Mouse (Mus musculus) liver, embryonic 12.5 days (tissue): ENCODE data around the gene Senp7. TPM values are rescaled to one million over a fixed set of nuclear protein-coding genes. Genes with fewer than 3 reads are reported as not detected.
A peak's percentile ranks its signal among the peaks of the same experiment; 100 is the strongest.
"Not testable (repeated sequence)": the region's sequence is repeated elsewhere in the genome, so short reads cannot be mapped to it uniquely, and the experiment has no call there.

Source experiments
- ATAC-seq: fragments of 200-750 bp; cut with Nextera tagmentation; 2 replicates; pipeline ENCODE4 v1.8.0; 2017; ENCODE audit warnings: moderate number of reproducible peaks, mild to moderate bottlenecking, moderate library complexity
- H3K27ac ChIP-seq: fragments of 300-500 bp; sonication (generic); 2 replicates; pipeline ENCODE4 v1.5.1; 2016; ENCODE audit warnings: mild to moderate bottlenecking
- H3K27me3 ChIP-seq: fragments of 300-500 bp; sonication (generic); replicated peaks from 2 replicates; pipeline ENCODE4 v1.6.1; 2016; ENCODE audit warnings: mild to moderate bottlenecking, moderate library complexity
- H3K36me3 ChIP-seq: fragments of 300-500 bp; sonication (generic); 2 replicates; pipeline ENCODE4 v1.6.1; 2016; ENCODE audit warnings: mild to moderate bottlenecking, moderate library complexity
- H3K4me1 ChIP-seq: fragments of 300-500 bp; sonication (generic); 2 replicates; pipeline ENCODE4 v1.6.1; 2016
- H3K4me2 ChIP-seq: fragments of 300-500 bp; sonication (generic); 2 replicates; pipeline ENCODE4 v1.6.1; 2016; ENCODE audit warnings: mild to moderate bottlenecking, moderate library complexity
- H3K4me3 ChIP-seq: fragments of 300-500 bp; sonication (generic); 2 replicates; pipeline ENCODE4 v1.5.1; 2016; ENCODE audit warnings: mild to moderate bottlenecking, moderate library complexity
- H3K9ac ChIP-seq: fragments of 300-500 bp; sonication (generic); 2 replicates; pipeline ENCODE4 v1.6.1; 2016; ENCODE audit warnings: mild to moderate bottlenecking, moderate library complexity
- H3K9me3 ChIP-seq: fragments of 300-500 bp; sonication (generic); replicated peaks from 2 replicates; pipeline ENCODE4 v1.6.1; 2016; ENCODE audit warnings: mild to moderate bottlenecking, moderate library complexity
- WGBS: fragments of 180-500 bp; shearing (Covaris S2); methylation state at CpG from one replicate; pipeline ENCODE4 v1.1.7; 2016; ENCODE audit not compliant: insufficient replicate concordance; 5-methylcytosine and 5-hydroxymethylcytosine counted together
- polyA plus RNA-seq: library from polyadenylated mRNA; unstranded; fragments of >200 nt; fragmentation: Nextera tagmentation; extraction: Ambion mirVana; gene quantifications from 2 replicates; pipeline ENCODE4 v1.2.1, GENCODE M21; 2016

Senp7 gene
- polyA plus RNA-seq, 1 experiment from 2014 or later = 21.0 TPM

DNA sequence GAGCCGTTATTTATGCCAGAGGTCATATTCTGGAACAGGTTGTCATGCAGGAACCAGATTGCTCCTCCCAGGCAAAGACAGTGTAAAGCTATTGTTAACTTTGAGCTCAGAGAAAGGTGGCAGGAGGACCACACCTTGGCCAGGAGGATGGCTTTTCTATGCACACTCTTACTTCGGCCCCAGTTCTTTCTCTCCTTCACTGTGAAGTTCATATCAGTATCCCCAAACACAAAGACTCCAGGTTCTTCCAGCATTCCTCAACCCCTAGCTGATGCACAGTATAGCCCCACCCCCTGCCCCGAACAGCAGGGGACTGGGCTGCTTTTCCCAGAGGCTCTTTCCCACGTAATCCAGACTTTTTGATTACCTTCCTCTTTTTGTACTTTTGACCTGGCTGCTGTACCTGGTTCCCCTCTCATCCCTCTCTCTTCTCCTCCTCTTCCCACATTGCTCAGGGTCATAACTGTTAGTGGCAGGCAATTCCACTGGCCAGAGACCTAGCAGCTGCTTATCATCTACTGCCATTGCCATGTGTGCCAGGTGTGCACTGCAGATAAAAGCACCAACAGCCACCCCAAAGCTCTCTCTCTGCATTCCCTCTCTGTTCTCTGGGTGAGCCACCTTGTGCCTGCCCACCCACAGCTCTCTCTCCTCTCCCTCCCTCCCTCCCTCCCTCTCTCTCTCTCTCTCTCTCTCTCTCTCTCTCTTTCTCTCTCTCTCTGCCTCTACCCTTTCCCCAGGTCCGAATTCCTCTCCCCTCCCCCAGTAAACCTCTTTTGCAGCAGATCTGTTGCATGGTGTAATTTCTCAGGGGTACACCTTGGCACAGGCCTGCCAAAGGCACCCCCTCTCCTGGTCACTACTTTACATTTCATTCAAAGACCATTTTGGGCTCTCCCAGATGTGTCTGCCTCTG, 23.4 kb downstream of the Senp7 start:
- peak overlapping the region; percentile 72 for H3K9ac ChIP-seq
- H3K27ac ChIP-seq = peak overlapping the region; percentile 97
- peak overlapping the region; percentile 32 for H3K4me3 ChIP-seq
- H3K4me2 ChIP-seq = peak overlapping the region; percentile 69
- no peaks in the 10 kb centered on the region for H3K27me3 ChIP-seq
- H3K4me1 ChIP-seq = peaks cover 77% of the 10 kb centered on the region
- H3K36me3 ChIP-seq = no peaks in the 10 kb centered on the region
- WGBS = 20% methylated on average over 5 of the region's 5 CpGs
- no peaks in the 10 kb centered on the region for H3K9me3 ChIP-seq
- peak; percentile 90 for ATAC-seq

DNA sequence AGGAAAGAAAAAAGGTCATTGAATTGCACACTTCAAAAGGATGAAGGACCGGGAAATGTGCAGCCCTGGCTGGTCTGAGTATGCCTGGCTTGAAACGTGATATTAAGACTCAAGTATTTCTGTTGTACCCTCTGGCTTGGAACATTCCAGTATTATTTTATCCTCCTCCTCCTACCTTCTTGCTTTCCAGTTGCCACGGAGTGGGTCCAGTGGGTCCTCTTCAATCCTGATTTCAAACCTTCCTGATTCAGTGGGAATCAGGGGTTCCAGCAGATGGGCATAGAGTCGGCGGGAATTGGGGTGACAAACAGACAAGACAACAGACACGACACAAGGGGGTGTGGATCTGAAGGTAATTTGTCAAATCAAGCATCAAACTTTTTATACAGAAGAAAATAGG, 24.4 kb downstream of the Senp7 start:
- WGBS = 73% methylated on average over 6 of the region's 6 CpGs
- peak overlapping the region; percentile 72; the same call in 1 of the 2 replicates for H3K9ac ChIP-seq

DNA sequence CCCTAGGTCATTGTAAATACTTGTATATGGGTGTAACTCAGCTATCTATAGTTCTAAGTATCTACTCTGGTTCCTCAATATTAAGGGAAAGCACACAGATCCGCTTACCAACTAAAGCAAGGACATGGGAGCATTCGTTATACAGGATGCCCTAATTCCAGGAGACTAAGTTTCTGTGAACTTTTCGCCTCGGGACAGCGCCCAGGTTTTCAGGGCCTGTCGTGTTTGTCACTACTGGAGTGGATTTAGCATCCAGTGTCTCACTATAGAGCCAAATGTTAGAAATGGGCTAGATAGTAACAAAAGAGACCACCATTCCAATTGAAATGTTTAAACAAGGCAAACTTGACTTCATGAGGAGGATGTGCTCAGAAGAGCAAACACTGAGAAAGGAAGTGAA, 25.0 kb downstream of the Senp7 start:
- Histone ChIP-seq H3K4me2 (peak overlapping the region; percentile 69; the same call in 1 of the 2 replicates), H3K27ac (peak overlapping the region; percentile 97), H3K9ac (peak overlapping the region; percentile 72; the same call in 1 of the 2 replicates), H3K4me1 (peaks cover 77% of the 10 kb centered on the region)
- not testable (repeated sequence) for H3K9me3 ChIP-seq, H3K36me3 ChIP-seq, H3K4me3 ChIP-seq, H3K27me3 ChIP-seq, ATAC-seq
- 87% methylated on average over 6 of the region's 6 CpGs for WGBS

More for the DNA sequence above, 24.4 kb downstream of the Senp7 start:
- ATAC-seq = no peak
- H3K4me2 ChIP-seq = peak overlapping the region; percentile 69
- peaks cover 83% of the 10 kb centered on the region for H3K4me1 ChIP-seq
- no peaks in the 10 kb centered on the region for H3K9me3 ChIP-seq
- H3K4me3 ChIP-seq = no peak overlapping the region
- peak overlapping the region; percentile 97 for H3K27ac ChIP-seq
- no peaks in the 10 kb centered on the region for H3K27me3 ChIP-seq
- no peaks in the 10 kb centered on the region for H3K36me3 ChIP-seq

DNA sequence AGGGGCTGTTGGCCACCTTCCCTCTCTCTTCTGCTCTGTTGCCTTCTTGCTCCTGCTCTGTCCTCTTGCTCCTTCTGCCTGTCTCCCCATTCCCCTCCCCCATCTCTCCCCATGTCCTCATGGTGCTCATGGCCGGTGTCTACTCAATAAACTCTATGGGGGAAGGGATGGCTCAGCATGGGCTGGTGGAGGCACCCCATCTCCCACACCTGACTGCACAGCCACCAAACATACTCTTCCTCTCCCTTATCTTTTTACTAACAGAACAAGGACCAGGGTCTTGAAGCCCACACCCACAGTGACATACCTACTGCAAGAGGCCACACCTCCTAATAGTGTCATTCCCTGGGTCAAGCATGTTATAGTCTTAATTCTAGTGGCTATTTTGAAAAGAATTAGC, 26.0 kb downstream of the Senp7 start:
- Histone ChIP-seq H3K27me3 (no peaks in the 10 kb centered on the region), H3K4me2 (peak overlapping the region; percentile 72), H3K9ac (peak overlapping the region; percentile 91), H3K36me3 (peaks cover 8% of the 10 kb centered on the region), H3K4me3 (no peak overlapping the region), H3K4me1 (peaks cover 70% of the 10 kb centered on the region), H3K27ac (peak overlapping the region; percentile 97), H3K9me3 (no peaks in the 10 kb centered on the region)
- 33% methylated on average over 1 of the region's 1 CpGs for WGBS
- peak; percentile 51 for ATAC-seq

DNA sequence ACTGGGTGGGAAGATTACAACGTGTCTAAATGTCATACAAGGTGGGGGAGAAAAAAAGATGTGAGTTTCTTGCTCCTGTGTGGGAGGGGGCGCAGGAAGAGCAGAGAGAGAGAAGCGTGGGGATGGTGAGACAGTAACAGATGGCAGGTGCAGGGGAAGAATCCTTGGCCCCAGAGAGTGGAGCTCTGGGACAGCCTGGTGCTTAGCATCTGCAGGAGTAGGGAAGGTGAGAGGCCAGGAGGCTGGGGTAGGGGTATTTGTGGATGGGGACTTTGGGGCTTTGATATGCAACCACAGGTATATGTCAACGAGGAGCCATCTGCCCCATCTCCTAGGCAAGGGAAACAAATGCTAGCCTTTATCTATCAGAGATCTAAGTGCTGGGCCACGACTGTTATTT, 26.4 kb downstream of the Senp7 start:
- whole genome bisulfite sequencing = 42% methylated on average over 5 of the region's 5 CpGs
- Histone ChIP-seq H3K4me2 (peak overlapping the region; percentile 72), H3K27ac (peak overlapping the region; percentile 97), H3K9me3 (no peaks in the 10 kb centered on the region), H3K36me3 (peaks cover 8% of the 10 kb centered on the region), H3K4me3 (peak overlapping the region; percentile 88; the same call in 1 of the 2 replicates), H3K4me1 (peaks cover 69% of the 10 kb centered on the region), H3K9ac (peak overlapping the region; percentile 91), H3K27me3 (no peaks in the 10 kb centered on the region)
- no peak for ATAC-seq

DNA sequence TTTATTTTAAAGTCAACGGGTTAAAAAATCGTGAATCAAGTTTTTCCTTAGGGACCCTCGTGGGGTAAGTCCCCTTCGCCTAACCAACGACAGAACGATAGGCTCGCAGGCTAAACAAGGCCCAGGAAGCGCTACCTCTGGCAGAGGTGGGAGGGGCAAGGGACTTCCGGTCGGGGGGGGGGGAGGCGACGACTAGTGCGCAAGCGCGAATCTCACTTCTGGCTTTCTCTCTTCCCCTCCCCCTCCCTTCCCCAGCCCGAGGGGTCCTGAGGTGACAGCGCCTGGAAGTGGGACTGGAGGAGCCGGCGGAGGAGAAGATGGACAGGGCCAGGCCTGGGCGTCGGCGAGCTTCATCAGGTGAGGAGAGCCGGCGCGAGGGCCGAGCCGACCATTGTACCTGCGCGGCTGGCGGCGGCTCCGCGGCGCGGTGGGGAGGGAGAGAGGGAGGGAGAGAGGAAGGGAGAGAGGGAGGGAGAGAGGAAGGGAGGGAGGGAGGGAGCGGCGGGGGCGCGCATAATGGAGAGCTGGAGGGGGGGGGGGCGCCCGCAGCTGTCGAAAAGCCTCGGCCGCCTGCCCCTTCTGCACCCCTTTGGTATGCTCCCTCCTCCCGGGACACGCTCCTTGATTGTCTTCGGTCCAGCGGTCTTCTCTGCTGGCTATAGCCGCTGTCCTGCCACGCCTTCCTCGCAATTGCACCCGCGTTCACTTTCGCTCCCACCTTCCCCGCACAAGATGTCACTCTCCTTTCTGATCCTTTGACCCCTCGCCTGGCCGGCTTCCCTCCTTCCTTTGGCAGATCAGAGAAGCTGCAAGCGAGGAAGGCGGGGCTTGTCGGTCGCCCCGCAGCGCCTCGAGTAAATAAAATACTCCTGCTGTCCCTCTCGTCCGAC, 27.3 kb downstream of the Senp7 start:
- H3K9me3 ChIP-seq = no peaks in the 10 kb centered on the region
- WGBS = under 1% methylated on average over 47 of the region's 66 CpGs
- H3K36me3 ChIP-seq = peaks cover 8% of the 10 kb centered on the region
- peaks cover 64% of the 10 kb centered on the region for H3K4me1 ChIP-seq
- peak overlapping the region; percentile 97 for H3K27ac ChIP-seq
- H3K9ac ChIP-seq = peak overlapping the region; percentile 91
- peak overlapping the region; percentile 88 for H3K4me3 ChIP-seq
- H3K27me3 ChIP-seq = no peaks in the 10 kb centered on the region
- peak; percentile 52 for ATAC-seq
- peak overlapping the region; percentile 72 for H3K4me2 ChIP-seq

DNA sequence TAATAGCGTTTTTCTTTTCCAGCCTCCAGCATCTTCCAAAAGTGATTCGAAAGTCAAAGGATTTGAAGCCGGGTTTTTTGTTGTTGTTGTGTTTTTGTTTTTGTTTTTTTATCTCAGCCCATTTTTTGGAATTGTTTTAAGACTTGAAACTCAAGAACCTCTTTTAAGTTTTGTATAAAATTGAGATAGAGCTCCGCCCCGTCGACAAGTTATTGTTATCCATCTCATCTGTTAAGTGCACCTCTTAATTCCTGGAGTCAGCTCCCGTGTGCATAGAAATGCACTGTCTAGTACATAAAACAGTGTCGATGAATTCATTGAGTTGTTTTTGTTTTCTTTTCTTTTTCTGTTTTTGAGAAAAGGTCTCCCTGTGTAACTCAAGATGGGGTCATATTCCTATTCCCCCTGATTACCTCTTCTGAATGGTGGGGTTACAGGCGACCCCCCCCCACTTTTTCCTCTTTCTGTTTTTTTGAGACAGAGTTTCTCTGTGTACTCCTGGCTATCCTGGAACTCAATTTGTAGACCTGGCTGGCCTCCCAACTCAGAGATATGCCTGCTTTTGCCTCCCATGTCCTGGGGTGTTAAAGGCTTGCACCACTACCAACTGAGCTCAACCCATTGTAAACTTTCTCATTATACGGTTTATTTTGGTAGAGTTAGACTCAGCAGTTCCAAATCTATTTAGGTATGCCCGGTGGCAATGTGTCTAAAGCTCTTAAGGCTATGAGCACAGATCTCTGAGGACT, 28.2 kb downstream of the Senp7 start:
- Histone ChIP-seq H3K36me3 (peaks cover 8% of the 10 kb centered on the region), H3K9me3 (no peaks in the 10 kb centered on the region), H3K4me1 (peaks cover 55% of the 10 kb centered on the region), H3K27ac (peak overlapping the region; percentile 97), H3K27me3 (no peaks in the 10 kb centered on the region), H3K4me2 (peak overlapping the region; percentile 72), H3K4me3 (peak overlapping the region; percentile 88), H3K9ac (peak overlapping the region; percentile 91)
- 13% methylated on average over 11 of the region's 11 CpGs for WGBS
- ATAC-seq = no peak

DNA sequence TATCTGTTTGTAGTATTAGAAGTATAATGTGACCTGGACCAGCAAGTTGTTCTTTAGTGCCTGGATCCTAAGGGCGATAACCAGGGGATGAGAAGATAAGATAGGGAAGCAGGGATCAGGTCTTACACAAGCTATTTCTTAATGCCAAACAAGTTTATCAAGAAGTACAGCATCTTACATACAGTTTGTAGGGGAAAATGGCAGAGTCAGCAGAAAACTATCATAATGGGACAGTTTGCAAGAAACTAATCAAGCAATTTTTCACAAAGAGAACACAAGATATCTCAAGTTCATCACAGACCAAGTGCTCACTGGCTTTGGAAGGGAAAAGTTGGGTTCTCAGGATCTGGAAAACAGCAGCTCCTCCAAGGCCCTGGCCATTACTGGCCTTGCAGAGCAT, 31.3 kb downstream of the Senp7 start:
- Histone ChIP-seq H3K4me3 (no peak overlapping the region), H3K36me3 (peaks cover 20% of the 10 kb centered on the region), H3K4me1 (peaks cover 25% of the 10 kb centered on the region), H3K4me2 (no peak overlapping the region), H3K9ac (no peak overlapping the region), H3K27ac (no peak overlapping the region), H3K27me3 (no peaks in the 10 kb centered on the region), H3K9me3 (no peaks in the 10 kb centered on the region)
- WGBS = 85% methylated on average over 1 of the region's 1 CpGs
- ATAC-seq = no peak

DNA sequence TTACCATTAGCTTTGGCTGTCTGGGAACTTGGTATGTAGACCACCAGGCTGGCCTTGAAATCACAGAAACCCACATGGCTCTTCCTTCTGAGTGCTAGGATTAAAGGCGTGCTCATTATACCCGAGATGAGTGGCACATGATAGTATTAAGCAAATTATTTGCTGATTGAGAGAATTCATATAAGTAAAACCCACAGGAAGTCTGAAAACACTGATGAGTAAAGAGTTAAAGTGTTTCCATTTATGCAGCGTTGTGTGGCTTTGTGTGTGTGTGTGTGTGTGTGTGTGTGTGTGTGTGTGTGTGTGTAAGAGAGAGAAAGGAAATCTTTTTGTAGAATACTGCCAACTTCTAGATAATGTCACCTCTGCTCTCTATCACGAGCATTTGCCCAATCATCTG, 33.6 kb downstream of the Senp7 start:
- Histone ChIP-seq H3K4me1 (peaks cover 13% of the 10 kb centered on the region), H3K36me3 (peaks cover 34% of the 10 kb centered on the region), H3K27me3 (no peaks in the 10 kb centered on the region), H3K9ac (no peak overlapping the region), H3K27ac (no peak overlapping the region), H3K4me2 (no peak overlapping the region), H3K4me3 (no peak overlapping the region), H3K9me3 (no peaks in the 10 kb centered on the region)
- no peak for ATAC-seq
- 80% methylated on average over 4 of the region's 4 CpGs for WGBS

DNA sequence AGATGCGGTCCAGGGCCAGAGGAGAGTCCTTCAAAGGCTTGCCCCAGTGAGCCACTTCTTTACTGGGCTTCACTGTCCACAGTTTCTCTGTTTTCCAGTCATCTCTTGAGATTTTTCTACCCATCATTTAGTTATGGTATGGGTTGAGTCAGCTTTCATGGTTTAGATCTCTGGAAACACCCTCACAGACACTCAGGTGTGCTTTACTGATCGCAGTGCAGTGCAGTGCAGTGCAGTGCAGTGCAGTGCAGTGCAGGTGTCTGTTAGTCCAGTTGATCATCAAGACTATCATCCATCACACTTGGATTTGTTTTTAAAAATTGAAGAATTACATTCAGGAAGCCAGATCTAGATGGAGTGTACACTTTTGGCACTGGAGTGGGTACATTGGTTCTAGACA, 38.2 kb downstream of the Senp7 start:
- Histone ChIP-seq H3K4me3 (no peak overlapping the region), H3K9ac (no peak overlapping the region), H3K27ac (no peak overlapping the region), H3K4me1 (no peaks in the 10 kb centered on the region; the same call in 1 of the 2 replicates), H3K36me3 (peaks cover 48% of the 10 kb centered on the region), H3K4me2 (no peak overlapping the region), H3K27me3 (no peaks in the 10 kb centered on the region), H3K9me3 (no peaks in the 10 kb centered on the region)
- WGBS = 92% methylated on average over 2 of the region's 2 CpGs
- peak; percentile 57; the same call in 1 of the 2 replicates for ATAC-seq

DNA sequence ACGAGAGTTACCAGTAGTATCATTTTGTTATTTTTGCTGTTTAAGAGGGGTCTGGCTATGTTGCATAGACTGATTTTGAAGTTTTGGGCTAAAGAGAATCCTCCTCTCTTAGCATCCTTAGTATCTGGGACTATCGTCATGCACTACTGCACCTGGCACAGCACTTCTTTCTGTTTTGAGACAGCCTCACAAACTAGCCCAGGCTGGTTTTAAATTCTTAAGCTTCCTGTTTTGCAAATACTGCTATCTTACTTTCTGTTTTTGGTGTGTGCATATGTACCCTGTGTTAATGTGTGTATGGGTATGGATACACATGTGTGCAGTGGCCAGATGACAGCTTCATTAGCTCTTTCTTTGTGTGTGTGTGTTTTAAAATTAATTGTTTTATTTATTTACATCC, 42.2 kb downstream of the Senp7 start:
- Histone ChIP-seq H3K4me2 (no peak overlapping the region), H3K27ac (no peak overlapping the region), H3K27me3 (no peaks in the 10 kb centered on the region), H3K36me3 (peaks cover 44% of the 10 kb centered on the region), H3K9ac (no peak overlapping the region), H3K9me3 (no peaks in the 10 kb centered on the region), H3K4me3 (no peak overlapping the region), H3K4me1 (no peaks in the 10 kb centered on the region; the same call in 1 of the 2 replicates)
- 77% methylated on average over 2 of the region's 2 CpGs for WGBS
- no peak for ATAC-seq
